Mouse (Mus musculus) ES-E14 (cell line): ENCODE results near the gene Cul4b. TPM values are rescaled to one million over a fixed set of nuclear protein-coding genes. Genes with fewer than 3 reads are reported as not detected.

ENCODE experiments used
- DNase-seq: peaks from one replicate; pipeline ENCODE4 v3.0.0-alpha.2; 2013; ENCODE audit warnings: low read depth, low spot score
- H3K27ac ChIP-seq: 2 replicates; pipeline ENCODE4 v1.5.1; 2012; ENCODE audit warnings: low read depth, mild to moderate bottlenecking, low read length, moderate library complexity, mixed read lengths; ENCODE audit not compliant: poor library complexity, insufficient read depth, severe bottlenecking
- H3K36me3 ChIP-seq: 2 replicates; pipeline ENCODE4 v1.6.1; 2012; ENCODE audit warnings: mild to moderate bottlenecking, low read length, moderate library complexity, mixed read lengths; ENCODE audit not compliant: control insufficient read depth, poor library complexity, insufficient read depth, severe bottlenecking
- H3K4me1 ChIP-seq, 2 experiments: fragments of 150-350 bp in 1 of 2; sonication (generic) in 1 of 2; 2 replicates each; pipeline ENCODE4 v1.6.1; 2012; ENCODE audit warnings: low read length in 2 of 2, mild to moderate bottlenecking in 1 of 2, mixed read lengths in 1 of 2; ENCODE audit not compliant: control insufficient read depth in 2 of 2, insufficient read depth in 2 of 2, poor library complexity in 1 of 2
- H3K4me3 ChIP-seq, 2 experiments: fragments of 150-350 bp in 1 of 2; sonication (generic) in 1 of 2; 2 replicates each; pipeline ENCODE4 v1.5.1; 2012; ENCODE audit warnings: low read length in 2 of 2, low read depth in 1 of 2, mild to moderate bottlenecking in 1 of 2, mixed read lengths in 1 of 2; ENCODE audit not compliant: insufficient read depth in 1 of 2, poor library complexity in 1 of 2, severe bottlenecking in 1 of 2
- H3K9ac ChIP-seq: 2 replicates; pipeline ENCODE4 v1.6.1; 2012; ENCODE audit warnings: low read depth, mild to moderate bottlenecking, low read length, mixed read lengths; ENCODE audit not compliant: poor library complexity, insufficient read depth, severe bottlenecking
- H3K9me3 ChIP-seq: fragments of 150-350 bp; sonication (generic); 2 replicates; pipeline ENCODE4 v1.6.1; 2012; ENCODE audit warnings: low read depth, mild to moderate bottlenecking, low read length; ENCODE audit not compliant: control insufficient read depth, insufficient read depth
- CHD2 ChIP-seq: IDR thresholded peaks from 2 replicates; pipeline ENCODE4 v1.6.1; 2014; ENCODE audit warnings: mild to moderate bottlenecking, low read depth, low read length, inconsistent platforms
- HCFC1 ChIP-seq: IDR thresholded peaks from 2 replicates; pipeline ENCODE4 v1.6.1; 2012; ENCODE audit warnings: low read length, inconsistent platforms, borderline replicate concordance; ENCODE audit not compliant: insufficient read depth
- MAFK ChIP-seq: IDR thresholded peaks from 2 replicates; pipeline ENCODE4 v1.6.1; 2014; ENCODE audit warnings: mild to moderate bottlenecking, low read depth, low read length, inconsistent platforms; ENCODE audit not compliant: insufficient read depth
- ZC3H11A ChIP-seq: IDR thresholded peaks from 2 replicates; pipeline ENCODE4 v1.6.1; 2012; ENCODE audit warnings: low read depth, mild to moderate bottlenecking, inconsistent platforms, low read length, borderline replicate concordance
- ZNF384 ChIP-seq: IDR thresholded peaks from 2 replicates; pipeline ENCODE4 v1.6.1; 2012; ENCODE audit warnings: low read depth, low read length, inconsistent platforms
- in situ Hi-C, 2 experiments: fragments of 600-800 bp; cut with MboI; formaldehyde crosslinking; loops; one replicate each; pipeline ENCODE4 v1.15.1; 2025; ENCODE audit warnings: low sequenced_read_pairs in 2 of 2, inconsistent platforms in 1 of 2; ENCODE audit not compliant: unreplicated experiment in 2 of 2
- total RNA-seq: library from RNA; depleted of rRNA; stranded (reverse); fragments of 300-350 nt; gene quantifications from 2 replicates; pipeline ENCODE4 v1.2.3, GENCODE M21; 2012

Gene Cul4b
- total RNA-seq, 1 experiment, result 114 TPM

DNA sequence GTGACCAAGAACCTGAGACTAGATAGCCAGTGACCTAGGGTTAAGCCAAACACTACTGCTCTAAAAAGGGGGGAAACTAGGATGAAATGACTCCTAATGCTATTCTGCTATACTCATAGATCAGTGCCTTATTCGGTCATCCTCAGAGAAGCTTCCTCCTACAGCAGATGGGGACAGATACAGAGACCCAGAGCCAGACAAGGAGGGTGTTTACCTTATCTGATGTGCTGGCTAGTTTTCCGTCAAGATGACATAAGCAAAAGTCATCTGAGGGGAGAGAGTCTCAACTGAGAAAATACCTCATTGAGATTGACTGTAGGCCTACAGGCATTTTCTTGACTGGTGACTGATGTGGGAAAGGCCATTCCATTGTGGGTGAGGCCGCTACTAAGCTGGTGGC lies 15.8 kb upstream of the Cul4b start:
- no peak overlapping the region for H3K4me3 ChIP-seq
- in situ Hi-C loops, result no loop called here
- no peak overlapping the region for H3K27ac ChIP-seq
- no peaks in the 10 kb centered on the region for H3K9me3 ChIP-seq
- peaks cover 4 to 5% of the 10 kb centered on the region in 2 experiments; a peak in 1 of 4 replicates for H3K4me1 ChIP-seq
- no peak for DNase-seq
- H3K36me3 ChIP-seq, result no peaks in the 10 kb centered on the region
- no peak for TF ChIP-seq HCFC1
- no peak for TF ChIP-seq MAFK
- TF ChIP-seq CHD2, result no peak
- no peak for TF ChIP-seq ZC3H11A
- no peak for TF ChIP-seq ZNF384
- H3K9ac ChIP-seq, result no peak overlapping the region

DNA sequence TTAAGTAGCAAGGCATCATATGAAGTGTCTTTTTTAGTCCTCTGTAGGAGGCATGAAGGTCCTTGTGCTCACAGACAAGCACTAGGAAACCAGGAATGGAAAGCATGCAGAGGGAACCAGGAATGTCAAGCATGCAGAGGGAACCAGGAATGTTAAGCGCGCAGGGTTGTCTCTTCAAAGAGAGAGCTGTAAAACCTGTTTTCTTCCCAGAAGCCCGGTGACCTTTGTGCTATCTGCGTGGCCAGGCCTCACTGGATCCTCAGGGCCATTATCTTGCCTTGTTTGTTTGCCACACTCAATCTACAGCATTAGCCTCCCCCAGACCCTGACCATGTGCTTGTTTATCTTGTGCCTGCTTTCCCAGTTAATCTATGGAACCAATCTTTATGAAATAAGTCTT lies 13.8 kb upstream of the Cul4b start:
- Histone ChIP-seq H3K4me3 (no peak overlapping the region), H3K9ac (no peak overlapping the region; the same call in 1 of the 2 replicates), H3K36me3 (no peaks in the 10 kb centered on the region), H3K9me3 (no peaks in the 10 kb centered on the region), H3K4me1 (peaks cover 4 to 5% of the 10 kb centered on the region in 2 experiments; a peak in 1 of 4 replicates), H3K27ac (peak overlapping the region; percentile 67; the same call in 1 of the 2 replicates)
- in situ Hi-C loops, result no loop called here
- 0 out of 2 replicates have a peak, but pooled peaks have one; percentile 70 for TF ChIP-seq CHD2
- TF ChIP-seq HCFC1, result no peak
- peak; percentile 41 for DNase-seq

DNA sequence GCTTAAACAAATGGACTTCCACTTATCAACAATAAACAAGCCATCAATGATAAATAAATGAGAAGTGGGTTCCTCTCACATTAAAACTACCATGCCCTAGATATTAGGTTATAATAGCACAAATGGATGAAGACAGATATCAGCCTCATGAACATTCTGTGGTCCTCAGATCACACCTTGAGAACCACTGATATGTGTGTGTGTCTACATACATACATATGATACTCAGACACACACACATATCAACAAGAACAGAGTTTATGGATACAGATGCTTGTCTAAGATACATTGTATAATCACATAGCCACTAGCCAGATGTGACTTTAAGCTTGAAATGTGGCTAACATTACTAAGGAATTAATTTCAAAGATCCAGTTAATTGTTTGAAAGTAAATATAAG lies 7.3 kb upstream of the Cul4b start:
- H3K9ac ChIP-seq, result no peak overlapping the region
- no peaks in the 10 kb centered on the region for H3K4me1 ChIP-seq
- no peak for DNase-seq
- no peak for TF ChIP-seq ZC3H11A
- TF ChIP-seq MAFK, result no peak
- TF ChIP-seq HCFC1, result no peak
- TF ChIP-seq CHD2, result no peak
- no peak for TF ChIP-seq ZNF384
- no peak overlapping the region for H3K4me3 ChIP-seq
- no peaks in the 10 kb centered on the region for H3K36me3 ChIP-seq
- in situ Hi-C loops, result no loop called here
- H3K27ac ChIP-seq, result no peak overlapping the region
- H3K9me3 ChIP-seq, result no peaks in the 10 kb centered on the region

DNA sequence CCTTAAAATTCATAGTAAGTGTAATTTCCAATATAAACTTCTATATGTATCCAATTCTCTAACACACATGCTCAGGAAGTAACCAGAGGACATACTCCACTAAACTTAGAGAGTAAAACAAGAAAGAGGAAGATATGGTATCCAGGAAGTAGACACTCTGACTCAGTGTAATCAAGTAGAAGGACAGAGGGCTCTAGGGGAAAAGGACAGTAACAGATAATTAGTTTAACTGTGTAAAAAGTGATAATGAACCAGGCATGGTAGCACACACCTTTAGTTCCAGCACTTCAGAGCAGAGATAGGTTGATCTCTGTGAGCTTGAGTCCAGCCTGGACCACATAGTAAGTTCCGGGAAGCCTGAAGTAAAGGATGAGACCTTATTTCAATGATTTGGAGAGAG lies 5.1 kb upstream of the Cul4b start:
- H3K4me3 ChIP-seq, result no peak overlapping the region
- no peak for DNase-seq
- H3K36me3 ChIP-seq, result no peaks in the 10 kb centered on the region
- in situ Hi-C loops, result no loop called here
- no peaks in the 10 kb centered on the region for H3K9me3 ChIP-seq
- no peak overlapping the region for H3K27ac ChIP-seq
- no peak overlapping the region for H3K9ac ChIP-seq
- TF ChIP-seq CHD2, result no peak
- no peaks in the 10 kb centered on the region for H3K4me1 ChIP-seq

DNA sequence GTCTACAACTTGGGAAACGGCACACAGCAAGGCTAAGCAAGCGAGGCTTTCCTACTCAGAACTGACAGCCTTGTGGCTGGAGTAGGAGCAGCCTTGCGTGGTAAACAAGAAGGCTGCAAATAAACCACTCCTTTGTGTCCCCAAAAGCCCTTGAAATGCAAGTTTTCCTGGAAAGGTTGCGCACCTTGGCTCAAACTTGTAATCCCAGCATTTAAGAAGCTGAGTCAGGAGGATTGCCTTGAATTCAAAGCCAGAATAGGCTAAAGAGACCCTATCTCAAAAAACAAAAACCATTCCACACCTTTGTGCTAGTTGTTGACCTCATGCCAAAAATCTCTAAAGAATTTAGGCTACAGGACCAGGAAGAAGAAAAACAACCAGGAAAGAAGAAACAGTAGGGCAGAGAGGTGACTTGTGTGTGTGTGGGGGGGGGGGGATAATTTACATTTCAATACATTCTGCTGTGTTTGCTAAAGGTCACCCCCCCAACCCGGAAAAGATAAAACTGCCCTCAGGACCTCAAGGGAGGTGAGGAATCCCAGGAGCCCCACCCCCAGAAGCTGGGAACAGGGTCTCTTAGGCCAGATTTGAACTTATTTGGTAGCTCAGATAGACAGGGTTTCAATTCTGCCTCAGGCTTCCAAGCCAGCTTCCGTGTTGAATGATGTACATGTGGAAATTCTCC lies 9.3 kb downstream of the Cul4b start:
- Histone ChIP-seq H3K4me1 (peaks cover 0 to 7% of the 10 kb centered on the region in 2 experiments; a peak in 2 of 4 replicates), H3K4me3 (peak overlapping the region; percentile 28 to 91; a peak in 3 of 4 replicates), H3K9ac (peak overlapping the region; percentile 38; the same call in 1 of the 2 replicates), H3K27ac (peak overlapping the region; percentile 96), H3K36me3 (peaks cover 12% of the 10 kb centered on the region), H3K9me3 (no peaks in the 10 kb centered on the region)
- in situ Hi-C loops, result no loop called here
- TF ChIP-seq MAFK (peak; percentile 54), CHD2 (no peak)
- DNase-seq, result peak; percentile 70
